ENCODE assay signal across 8 mouse cellular contexts in genomic region chr5:7965281-7965680, GRCm38 (mm10). TPM values are rescaled to one million over a fixed set of nuclear protein-coding genes. Genes with fewer than 3 reads are reported as not detected.
DNase-seq lines count a peak whose midpoint lies in the region; ATAC-seq and TF ChIP-seq lines count a peak whose summit lies in the region.

No protein-coding gene starts in this region.

- no peaks in the 10 kb centered on the region for H3K4me1 ChIP-seq in heart, embryonic 11.5 days (ENCODE audit: control insufficient read depth, insufficient read depth, low read length)
- H3K4me1 ChIP-seq in bone marrow macrophage, adult 2 months (ENCODE audit: control insufficient read depth, insufficient read depth, low read length): no peaks in the 10 kb centered on the region
- 0 out of 2 replicates have a peak, but pooled peaks cover 3% of the 10 kb centered on the region for H3K4me1 ChIP-seq in embryonic facial prominence, embryonic 14.5 days (ENCODE audit: control insufficient read depth, insufficient read depth, low read length)

- H3K27me3 ChIP-seq in heart, embryonic 11.5 days (ENCODE audit: control insufficient read depth, insufficient read depth, low read length): no peaks in the 10 kb centered on the region
- 0 out of 2 replicates have a peak, but pooled peaks cover 3% of the 10 kb centered on the region for H3K27me3 ChIP-seq in embryonic facial prominence, embryonic 14.5 days (replicated peaks; ENCODE audit: control insufficient read depth, insufficient read depth, low read length)

- WGBS in heart, embryonic 11.5 days (ENCODE audit: insufficient replicate concordance): 37% methylated on average over 3 of the region's 3 CpGs
- 32% methylated on average over 3 of the region's 3 CpGs for WGBS in embryonic facial prominence, embryonic 14.5 days

- H3K9ac ChIP-seq in heart, embryonic 11.5 days (ENCODE audit: low read depth, low read length): no peak overlapping the region
- H3K9ac ChIP-seq in embryonic facial prominence, embryonic 14.5 days (ENCODE audit: low read depth, low read length): no peak overlapping the region

- no peak for ATAC-seq in heart, embryonic 11.5 days (replicated peaks; ENCODE audit: insufficient number of reproducible peaks, low FRiP score, low TSS enrichment)
- no peak for ATAC-seq in embryonic facial prominence, embryonic 14.5 days (ENCODE audit: low read depth)

- peak; percentile 44; the same call in 1 of the 2 replicates for TF ChIP-seq CTCF in bone marrow macrophage, adult 2 months (IDR thresholded peaks at IDR 0.05; ENCODE audit: low read depth, low read length)

- no peaks in the 10 kb centered on the region for H3K36me3 ChIP-seq in heart, embryonic 11.5 days (ENCODE audit: control insufficient read depth, insufficient read depth, low read length)
- H3K36me3 ChIP-seq in embryonic facial prominence, embryonic 14.5 days (ENCODE audit: control insufficient read depth, insufficient read depth, low read length): no peaks in the 10 kb centered on the region

- no peaks in the 10 kb centered on the region for H3K9me3 ChIP-seq in heart, embryonic 11.5 days (replicated peaks; ENCODE audit: control insufficient read depth, low read length)
- no peaks in the 10 kb centered on the region for H3K9me3 ChIP-seq in embryonic facial prominence, embryonic 14.5 days (ENCODE audit: control insufficient read depth, low read length)

- H3K27ac ChIP-seq in heart, embryonic 11.5 days (ENCODE audit: low read depth, low read length): no peak overlapping the region
- H3K27ac ChIP-seq in bone marrow macrophage, adult 2 months (ENCODE audit: insufficient read depth, low read depth, low read length): no peak overlapping the region
- H3K27ac ChIP-seq in embryonic facial prominence, embryonic 14.5 days (replicated peaks; ENCODE audit: low read depth, low read length): no peak overlapping the region

- peak; percentile 42 to 63 for DNase-seq in heart, postnatal 10 days
- DNase-seq in CD4-positive helper T cell, adult 2 months (ENCODE audit: low read depth, low spot score): peak; percentile 5
- DNase-seq in embryonic facial prominence, embryonic 14.5 days (ENCODE audit: low spot score): peak; percentile 51
- peak; percentile 73 for DNase-seq in layer of hippocampus, adult 11-12 months (ENCODE audit: low spot score)
- peak; percentile 57 for DNase-seq in lung, postnatal 14 days
- peak; percentile 65 for DNase-seq in thymus, postnatal 4 days

- H3K4me3 ChIP-seq in heart, embryonic 11.5 days (ENCODE audit: low read depth, low read length): no peak overlapping the region
- no peak overlapping the region for H3K4me3 ChIP-seq in bone marrow macrophage, adult 2 months (ENCODE audit: insufficient read depth, low read length)
- no peak overlapping the region for H3K4me3 ChIP-seq in embryonic facial prominence, embryonic 14.5 days (ENCODE audit: low read depth, low read length)

- intact Hi-C loops in heart, postnatal 10 days (cut with DNase I): no loop called here

- TF ChIP-seq POLR2A in bone marrow macrophage, adult 2 months (IDR thresholded peaks at IDR 0.05; ENCODE audit: borderline replicate concordance, low read depth, low read length): no peak

- H3K4me2 ChIP-seq in heart, embryonic 11.5 days: no peak overlapping the region
- no peak overlapping the region for H3K4me2 ChIP-seq in embryonic facial prominence, embryonic 14.5 days (ENCODE audit: low read depth, low read length)

RNA-seq across cellular contexts. Expression of gene Steap4, which starts 5.0 kb away (rescaled TPM):
- total RNA-seq in heart, postnatal 10 days (2021): 10 to 100 TPM; 30.0 to 41.2 TPM
- 0.13 and 0.38 TPM in 2 replicates for polyA plus RNA-seq in heart, embryonic 11.5 days (2014; fragmentation: Nextera tagmentation; extraction: Ambion mirVana)
- polyA plus RNA-seq in bone marrow macrophage, adult 2 months (2012; ENCODE audit: insufficient read depth, insufficient read length, missing spikeins): not detected in 2 replicates
- 6.2 and 6.5 TPM in 2 replicates for polyA plus RNA-seq in embryonic facial prominence, embryonic 14.5 days (2014; fragmentation: Nextera tagmentation; extraction: Ambion mirVana)

Comparison
In these comparisons a context has a peak if more than half of its experiments do, and no peak if none do; other contexts are left out.
1. DNase-seq: peak in every context shown above with its lines; median percentile 73 in layer of hippocampus, adult 11-12 months; 65 in thymus, postnatal 4 days; 57 in lung, postnatal 14 days; 52 in heart, postnatal 10 days; 51 in embryonic facial prominence, embryonic 14.5 days; 5 in CD4-positive helper T cell, adult 2 months.